Mouse (Mus musculus): ENCODE data around the gene Car14. TPM values are rescaled to one million over a fixed set of nuclear protein-coding genes. Genes with fewer than 3 reads are reported as not detected.

Gene Car14
- total and polyA plus RNA-seq, 2 experiments from 2014 or later: 126 to 137 TPM

- Histone ChIP-seq H3K27me3 (ENCODE audit: control insufficient read depth, insufficient read depth, low read length) (no peaks in the 10 kb centered on the region), H3K4me1 (ENCODE audit: control insufficient read depth, insufficient read depth) (peaks cover 18% of the 10 kb centered on the region; the same call in 1 of the 2 replicates), H3K9me3 (replicated peaks; ENCODE audit: control insufficient read depth, low read length) (no peaks in the 10 kb centered on the region), H3K9ac (replicated peaks; ENCODE audit: low read depth, low read length) (peak overlapping the region; percentile 47; the same call in 1 of the 2 replicates), H3K4me2 (ENCODE audit: low read depth, low read length) (peak overlapping the region; percentile 64), H3K36me3 (replicated peaks; ENCODE audit: control insufficient read depth, insufficient read depth, low read length) (peaks cover 14% of the 10 kb centered on the region), H3K4me3 (ENCODE audit: low read depth, low read length) (peak overlapping the region; percentile 63), H3K27ac (ENCODE audit: low read depth) (peak overlapping the region; percentile 94)
- no peak for TF ChIP-seq EP300 (IDR thresholded peaks at IDR 0.05; ENCODE audit: low read depth)
- TF ChIP-seq CTCF (IDR thresholded peaks at IDR 0.05; ENCODE audit: low read depth): no peak
- peak; percentile 48 for DNase-seq (ENCODE audit: low spot score)
- 16% methylated on average over 7 of the region's 7 CpGs for WGBS
- no peak for ATAC-seq (ENCODE audit: insufficient read depth, low read depth)
Measured at GRCm38 (mm10) chr3:95893126-95893525, 11.4 kb downstream of the Car14 start.

GRCm38 (mm10) chr3:95892066-95893052, 12.1 kb downstream of the Car14 start:
- TF ChIP-seq CTCF (IDR thresholded peaks at IDR 0.05; ENCODE audit: low read depth) (no peak), EP300 (IDR thresholded peaks at IDR 0.05; ENCODE audit: low read depth) (no peak)
- Histone ChIP-seq H3K4me3 (ENCODE audit: low read depth, low read length) (peak overlapping the region; percentile 40), H3K4me2 (ENCODE audit: low read depth, low read length) (peak overlapping the region; percentile 64), H3K9me3 (replicated peaks; ENCODE audit: control insufficient read depth, low read length) (no peaks in the 10 kb centered on the region), H3K27ac (ENCODE audit: low read depth) (peak overlapping the region; percentile 94), H3K4me1 (ENCODE audit: control insufficient read depth, insufficient read depth) (peaks cover 18% of the 10 kb centered on the region; the same call in 1 of the 2 replicates), H3K9ac (replicated peaks; ENCODE audit: low read depth, low read length) (peak overlapping the region; percentile 40), H3K36me3 (replicated peaks; ENCODE audit: control insufficient read depth, insufficient read depth, low read length) (peaks cover 8% of the 10 kb centered on the region), H3K27me3 (ENCODE audit: control insufficient read depth, insufficient read depth, low read length) (no peaks in the 10 kb centered on the region)
- DNase-seq (ENCODE audit: low spot score) (no peak), ATAC-seq (ENCODE audit: insufficient read depth, low read depth) (no peak)
- 24% methylated on average over 11 of the region's 11 CpGs for WGBS

GRCm38 (mm10) chr3:95891211-95892065, 13.1 kb downstream of the Car14 start, which contains the start of gene BC028528:
Gene BC028528 (minus strand): TSS chr3:95892005.
- H3K27me3 ChIP-seq (ENCODE audit: control insufficient read depth, insufficient read depth, low read length): no peaks in the 10 kb centered on the region
- peak within 1 kb of the TSS; percentile 40 for H3K4me3 ChIP-seq (ENCODE audit: low read depth, low read length)
- 23% methylated on average over 12 of the region's 12 CpGs for WGBS
- H3K27ac ChIP-seq (ENCODE audit: low read depth): peak within 1 kb of the TSS; percentile 94
- TF ChIP-seq CTCF (IDR thresholded peaks at IDR 0.05; ENCODE audit: low read depth): no peak
- TF ChIP-seq EP300 (IDR thresholded peaks at IDR 0.05; ENCODE audit: low read depth): no peak
- peaks cover 18% of the 10 kb centered on the region; the same call in 1 of the 2 replicates for H3K4me1 ChIP-seq (ENCODE audit: control insufficient read depth, insufficient read depth)
- peak within 1 kb of the TSS; percentile 40 for H3K9ac ChIP-seq (replicated peaks; ENCODE audit: low read depth, low read length)
- ATAC-seq (ENCODE audit: insufficient read depth, low read depth): no peak
- peak within 1 kb of the TSS; percentile 64 for H3K4me2 ChIP-seq (ENCODE audit: low read depth, low read length)
- H3K36me3 ChIP-seq (replicated peaks; ENCODE audit: control insufficient read depth, insufficient read depth, low read length): peaks cover 12% of the 10 kb centered on the region
- H3K9me3 ChIP-seq (replicated peaks; ENCODE audit: control insufficient read depth, low read length): no peaks in the 10 kb centered on the region
- peak; percentile 69 for DNase-seq (ENCODE audit: low spot score)

GRCm38 (mm10) chr3:95889664-95890063, 14.8 kb downstream of the Car14 start:
- H3K4me1 ChIP-seq (ENCODE audit: control insufficient read depth, insufficient read depth): peaks cover 13% of the 10 kb centered on the region; the same call in 1 of the 2 replicates
- peak overlapping the region; percentile 1; the same call in 1 of the 2 replicates for H3K4me2 ChIP-seq (ENCODE audit: low read depth, low read length)
- no peaks in the 10 kb centered on the region for H3K27me3 ChIP-seq (ENCODE audit: control insufficient read depth, insufficient read depth, low read length)
- H3K9me3 ChIP-seq (replicated peaks; ENCODE audit: control insufficient read depth, low read length): no peaks in the 10 kb centered on the region
- H3K27ac ChIP-seq (ENCODE audit: low read depth): no peak overlapping the region
- no peak for ATAC-seq (ENCODE audit: insufficient read depth, low read depth)
- 71% methylated on average over 3 of the region's 3 CpGs for WGBS
- H3K36me3 ChIP-seq (replicated peaks; ENCODE audit: control insufficient read depth, insufficient read depth, low read length): peaks cover 23% of the 10 kb centered on the region
- no peak for DNase-seq (ENCODE audit: low spot score)
- H3K9ac ChIP-seq (replicated peaks; ENCODE audit: low read depth, low read length): no peak overlapping the region
- TF ChIP-seq EP300 (IDR thresholded peaks at IDR 0.05; ENCODE audit: low read depth) (no peak), CTCF (IDR thresholded peaks at IDR 0.05; ENCODE audit: low read depth) (no peak)
- H3K4me3 ChIP-seq (ENCODE audit: low read depth, low read length): no peak overlapping the region

- ATAC-seq (ENCODE audit: insufficient read depth, low read depth): no peak
- no peak overlapping the region for H3K4me3 ChIP-seq (ENCODE audit: low read depth, low read length)
- no peak for TF ChIP-seq CTCF (IDR thresholded peaks at IDR 0.05; ENCODE audit: low read depth)
- no peak for TF ChIP-seq EP300 (IDR thresholded peaks at IDR 0.05; ENCODE audit: low read depth)
- WGBS: 67% methylated on average over 4 of the region's 4 CpGs
- H3K4me1 ChIP-seq (ENCODE audit: control insufficient read depth, insufficient read depth): peaks cover 12% of the 10 kb centered on the region
- no peak for DNase-seq (ENCODE audit: low spot score)
- peaks cover 27% of the 10 kb centered on the region for H3K36me3 ChIP-seq (replicated peaks; ENCODE audit: control insufficient read depth, insufficient read depth, low read length)
- no peak overlapping the region for H3K9ac ChIP-seq (replicated peaks; ENCODE audit: low read depth, low read length)
- no peak overlapping the region for H3K4me2 ChIP-seq (ENCODE audit: low read depth, low read length)
- no peaks in the 10 kb centered on the region for H3K9me3 ChIP-seq (replicated peaks; ENCODE audit: control insufficient read depth, low read length)
- H3K27ac ChIP-seq (ENCODE audit: low read depth): no peak overlapping the region
- H3K27me3 ChIP-seq (ENCODE audit: control insufficient read depth, insufficient read depth, low read length): no peaks in the 10 kb centered on the region
Measured at GRCm38 (mm10) chr3:95887596-95887995, 16.9 kb downstream of the Car14 start.

All from heart, postnatal 0 days (tissue).